Mouse (Mus musculus): Measurements from ENCODE around the gene Vpreb3. TPM values are rescaled to one million over a fixed set of nuclear protein-coding genes. Genes with fewer than 3 reads are reported as not detected.

Gene Vpreb3
- polyA plus RNA-seq (2016; fragmentation: Nextera tagmentation; extraction: Ambion mirVana): 0.56 and 0.79 TPM in 2 replicates

- Histone ChIP-seq H3K4me2 (replicated peaks) (no peak within 1 kb of the TSS), H3K9me3 (no peaks in the 10 kb centered on the region), H3K4me3 (no peak within 1 kb of the TSS), H3K27ac (no peak within 1 kb of the TSS), H3K9ac (no peak within 1 kb of the TSS), H3K4me1 (no peaks in the 10 kb centered on the region; the same call in 1 of the 2 replicates), H3K27me3 (no peaks in the 10 kb centered on the region), H3K36me3 (no peaks in the 10 kb centered on the region)
- ATAC-seq (ENCODE audit: insufficient number of reproducible peaks, insufficient read depth, low FRiP score, low TSS enrichment): no peak
- 77% methylated on average over 15 of the region's 15 CpGs for WGBS
These were observed at the start of gene Vpreb3 for GRCm38 (mm10) chr10:75942736-75943477. Gene Vpreb3 (plus strand): TSS chr10:75943057.

- Histone ChIP-seq H3K4me2 (replicated peaks) (peak within 1 kb of the TSS; percentile 89), H3K9ac (peak within 1 kb of the TSS; percentile 35; the same call in 1 of the 2 replicates), H3K4me1 (peaks cover 15% of the 10 kb centered on the region), H3K27ac (no peak within 1 kb of the TSS), H3K4me3 (peak within 1 kb of the TSS; percentile 40), H3K36me3 (peaks cover 39% of the 10 kb centered on the region), H3K9me3 (no peaks in the 10 kb centered on the region), H3K27me3 (no peaks in the 10 kb centered on the region)
- 2% methylated on average over 50 of the region's 51 CpGs for WGBS
- peak; percentile 98 for ATAC-seq (ENCODE audit: insufficient number of reproducible peaks, insufficient read depth, low FRiP score, low TSS enrichment)
These were observed 49.6 kb upstream of the Vpreb3 start, which contains the start of gene Derl3 for GRCm38 (mm10) chr10:75893089-75893750. Gene Derl3 (plus strand): TSS chr10:75893413.

GRCm38 (mm10) chr10:75894601-75895000 is 48.3 kb upstream of the Vpreb3 start:
- Histone ChIP-seq H3K36me3 (peaks cover 52% of the 10 kb centered on the region), H3K9ac (no peak overlapping the region), H3K4me3 (no peak overlapping the region), H3K4me1 (peaks cover 8% of the 10 kb centered on the region; the same call in 1 of the 2 replicates), H3K9me3 (no peaks in the 10 kb centered on the region), H3K4me2 (replicated peaks) (no peak overlapping the region), H3K27me3 (no peaks in the 10 kb centered on the region), H3K27ac (no peak overlapping the region)
- 72% methylated on average over 6 of the region's 6 CpGs for WGBS
- no peak for ATAC-seq (ENCODE audit: insufficient number of reproducible peaks, insufficient read depth, low FRiP score, low TSS enrichment)

GRCm38 (mm10) chr10:75895730-75896129 is 47.1 kb upstream of the Vpreb3 start:
- peaks cover 62% of the 10 kb centered on the region for H3K36me3 ChIP-seq
- ATAC-seq (ENCODE audit: insufficient number of reproducible peaks, insufficient read depth, low FRiP score, low TSS enrichment): no peak
- WGBS: 90% methylated on average over 5 of the region's 5 CpGs

GRCm38 (mm10) chr10:75896208-75896607 is 46.6 kb upstream of the Vpreb3 start:
- WGBS: 93% methylated on average over 1 of the region's 1 CpGs
- no peak overlapping the region for H3K9ac ChIP-seq
- no peak for ATAC-seq (ENCODE audit: insufficient number of reproducible peaks, insufficient read depth, low FRiP score, low TSS enrichment)
- H3K27ac ChIP-seq: no peak overlapping the region
- no peaks in the 10 kb centered on the region for H3K9me3 ChIP-seq
- no peak overlapping the region for H3K4me3 ChIP-seq
- H3K27me3 ChIP-seq: no peaks in the 10 kb centered on the region
- H3K36me3 ChIP-seq: peaks cover 66% of the 10 kb centered on the region
- H3K4me1 ChIP-seq: peaks cover 7% of the 10 kb centered on the region; the same call in 1 of the 2 replicates
- H3K4me2 ChIP-seq (replicated peaks): no peak overlapping the region

More at GRCm38 (mm10) chr10:75895730-75896129, 47.1 kb upstream of the Vpreb3 start:
- Histone ChIP-seq H3K4me1 (peaks cover 7% of the 10 kb centered on the region; the same call in 1 of the 2 replicates), H3K9ac (no peak overlapping the region), H3K27ac (no peak overlapping the region), H3K9me3 (no peaks in the 10 kb centered on the region), H3K4me2 (replicated peaks) (no peak overlapping the region), H3K27me3 (no peaks in the 10 kb centered on the region), H3K4me3 (no peak overlapping the region)

- Histone ChIP-seq H3K27ac (no peak overlapping the region), H3K9ac (no peak overlapping the region), H3K9me3 (no peaks in the 10 kb centered on the region), H3K36me3 (peaks cover 78% of the 10 kb centered on the region), H3K4me3 (no peak overlapping the region), H3K4me1 (peaks cover 7% of the 10 kb centered on the region; the same call in 1 of the 2 replicates), H3K27me3 (no peaks in the 10 kb centered on the region), H3K4me2 (replicated peaks) (no peak overlapping the region)
- whole genome bisulfite sequencing: 43% methylated on average over 6 of the region's 6 CpGs
- ATAC-seq (ENCODE audit: insufficient number of reproducible peaks, insufficient read depth, low FRiP score, low TSS enrichment): no peak
These were observed 45.5 kb upstream of the Vpreb3 start for GRCm38 (mm10) chr10:75897373-75897772.

- no peak for ATAC-seq (ENCODE audit: insufficient number of reproducible peaks, insufficient read depth, low FRiP score, low TSS enrichment)
- WGBS: 72% methylated on average over 6 of the region's 6 CpGs
- Histone ChIP-seq H3K4me2 (replicated peaks) (no peak overlapping the region), H3K4me3 (no peak overlapping the region), H3K9ac (no peak overlapping the region), H3K9me3 (no peaks in the 10 kb centered on the region), H3K27ac (no peak overlapping the region), H3K4me1 (peaks cover 7% of the 10 kb centered on the region; the same call in 1 of the 2 replicates), H3K27me3 (no peaks in the 10 kb centered on the region), H3K36me3 (peaks cover 85% of the 10 kb centered on the region)
These were observed 44.8 kb upstream of the Vpreb3 start for GRCm38 (mm10) chr10:75898039-75898564.

- Histone ChIP-seq H3K27ac (no peak overlapping the region), H3K4me3 (no peak overlapping the region), H3K9me3 (no peaks in the 10 kb centered on the region), H3K36me3 (peaks cover 92% of the 10 kb centered on the region), H3K9ac (no peak overlapping the region), H3K27me3 (no peaks in the 10 kb centered on the region), H3K4me2 (replicated peaks) (no peak overlapping the region), H3K4me1 (peaks cover under 1% of the 10 kb centered on the region; the same call in 1 of the 2 replicates)
- 74% methylated on average over 3 of the region's 3 CpGs for WGBS
- no peak for ATAC-seq (ENCODE audit: insufficient number of reproducible peaks, insufficient read depth, low FRiP score, low TSS enrichment)
These were observed 44.0 kb upstream of the Vpreb3 start for GRCm38 (mm10) chr10:75898846-75899245.

GRCm38 (mm10) chr10:75904391-75904790 is 38.5 kb upstream of the Vpreb3 start:
- Histone ChIP-seq H3K27ac (no peak overlapping the region), H3K27me3 (no peaks in the 10 kb centered on the region), H3K9me3 (no peaks in the 10 kb centered on the region), H3K4me3 (no peak overlapping the region), H3K4me2 (replicated peaks) (no peak overlapping the region), H3K9ac (no peak overlapping the region), H3K4me1 (no peaks in the 10 kb centered on the region), H3K36me3 (peaks cover 90% of the 10 kb centered on the region)
- no peak for ATAC-seq (ENCODE audit: insufficient number of reproducible peaks, insufficient read depth, low FRiP score, low TSS enrichment)
- WGBS: 88% methylated on average over 5 of the region's 5 CpGs

GRCm38 (mm10) chr10:75906882-75907281 is 36.0 kb upstream of the Vpreb3 start:
- Histone ChIP-seq H3K27ac (no peak overlapping the region), H3K9ac (no peak overlapping the region), H3K27me3 (no peaks in the 10 kb centered on the region), H3K4me1 (no peaks in the 10 kb centered on the region), H3K36me3 (peaks cover 91% of the 10 kb centered on the region), H3K9me3 (no peaks in the 10 kb centered on the region), H3K4me2 (replicated peaks) (no peak overlapping the region), H3K4me3 (no peak overlapping the region)
- 88% methylated on average over 4 of the region's 4 CpGs for WGBS
- no peak for ATAC-seq (ENCODE audit: insufficient number of reproducible peaks, insufficient read depth, low FRiP score, low TSS enrichment)

GRCm38 (mm10) chr10:75910698-75911097 is 32.2 kb upstream of the Vpreb3 start:
- no peak overlapping the region for H3K9ac ChIP-seq
- no peaks in the 10 kb centered on the region for H3K9me3 ChIP-seq
- no peak for ATAC-seq (ENCODE audit: insufficient number of reproducible peaks, insufficient read depth, low FRiP score, low TSS enrichment)
- H3K36me3 ChIP-seq: peaks cover 78% of the 10 kb centered on the region
- no peak overlapping the region for H3K4me3 ChIP-seq
- H3K27me3 ChIP-seq: no peaks in the 10 kb centered on the region
- no peaks in the 10 kb centered on the region for H3K4me1 ChIP-seq
- H3K4me2 ChIP-seq (replicated peaks): no peak overlapping the region
- 79% methylated on average over 2 of the region's 2 CpGs for WGBS
- H3K27ac ChIP-seq: no peak overlapping the region

Measured in embryonic facial prominence, embryonic 12.5 days (tissue).